Mouse (Mus musculus) heart, embryonic 16.5 days (tissue): Measurements from ENCODE around the gene Zbtb44. TPM values are rescaled to one million over a fixed set of nuclear protein-coding genes. Genes with fewer than 3 reads are reported as not detected.
A peak's percentile ranks its signal among the peaks of the same experiment; 100 is the strongest.

Source experiments
- ATAC-seq: fragments of 200-750 bp; cut with Nextera tagmentation; replicated peaks from 2 replicates; pipeline ENCODE4 v1.8.0; 2017; ENCODE audit warnings: moderate number of reproducible peaks; ENCODE audit not compliant: insufficient read depth, low FRiP score; ENCODE audit errors: extremely low read depth
- H3K27ac ChIP-seq: fragments of 300-500 bp; sonication (generic); 2 replicates; pipeline ENCODE4 v1.5.1; 2014; ENCODE audit warnings: mild to moderate bottlenecking, low read length, control low read depth, moderate library complexity
- H3K27me3 ChIP-seq: fragments of 300-500 bp; sonication (generic); 2 replicates; pipeline ENCODE4 v1.6.1; 2014; ENCODE audit warnings: low read length, mixed read lengths; ENCODE audit not compliant: control insufficient read depth, insufficient read depth
- H3K36me3 ChIP-seq: fragments of 300-500 bp; sonication (generic); 2 replicates; pipeline ENCODE4 v1.6.1; 2014; ENCODE audit not compliant: control insufficient read depth, insufficient read depth
- H3K4me1 ChIP-seq: fragments of 300-500 bp; sonication (generic); 2 replicates; pipeline ENCODE4 v1.6.1; 2014; ENCODE audit warnings: low read length, mixed read lengths; ENCODE audit not compliant: control insufficient read depth, insufficient read depth
- H3K4me2 ChIP-seq: fragments of 300-500 bp; sonication (generic); 2 replicates; pipeline ENCODE4 v1.6.1; 2014; ENCODE audit warnings: low read depth, mild to moderate bottlenecking, control low read depth, low read length
- H3K4me3 ChIP-seq: fragments of 300-500 bp; sonication (generic); 2 replicates; pipeline ENCODE4 v1.5.1; 2014; ENCODE audit warnings: mild to moderate bottlenecking, control low read depth, low read length
- H3K9ac ChIP-seq: fragments of 300-500 bp; sonication (generic); 2 replicates; pipeline ENCODE4 v1.6.1; 2014; ENCODE audit warnings: low read length, control low read depth
- H3K9me3 ChIP-seq: fragments of 300-500 bp; sonication (generic); replicated peaks from 2 replicates; pipeline ENCODE4 v1.6.1; 2016; ENCODE audit warnings: low read length; ENCODE audit not compliant: control insufficient read depth
- WGBS: fragments of 180-500 bp; shearing (Covaris S2); extraction: QIAGEN DNeasy Blood & Tissue Kit; methylation state at CpG from one replicate; pipeline ENCODE4 v1.1.7; 2014; 5-methylcytosine and 5-hydroxymethylcytosine counted together
- polyA plus RNA-seq: library from polyadenylated mRNA; unstranded; fragments of >200 nt; fragmentation: Nextera tagmentation; extraction: Ambion mirVana; gene quantifications from 2 replicates; pipeline ENCODE4 v1.2.1, GENCODE M21; 2015

The Zbtb44 gene
- polyA plus RNA-seq, 1 experiment from 2014 or later = 6.5 TPM

DNA sequence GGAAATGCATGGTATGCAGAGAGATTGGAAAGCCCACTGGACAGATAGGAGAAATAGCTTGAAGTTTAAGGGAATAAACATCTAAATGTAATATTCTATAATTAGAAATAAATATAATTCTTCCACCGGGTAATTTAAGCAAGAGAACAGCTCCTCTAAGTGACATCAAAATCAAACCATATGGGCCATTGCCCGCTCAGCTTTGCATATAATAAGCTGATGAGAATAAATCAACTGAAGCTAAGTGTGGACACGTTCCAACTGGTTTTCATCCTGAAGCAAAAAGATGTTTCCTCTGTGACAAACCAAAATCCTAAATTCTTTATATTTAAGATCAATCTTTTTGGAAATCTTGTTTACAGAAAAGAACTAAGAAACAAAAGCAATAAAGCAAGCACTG is 19.7 kb upstream of the Zbtb44 start:
- Histone ChIP-seq H3K36me3 (no peaks in the 10 kb centered on the region), H3K9ac (no peak overlapping the region), H3K4me2 (no peak overlapping the region), H3K9me3 (no peaks in the 10 kb centered on the region), H3K4me1 (peaks cover 6% of the 10 kb centered on the region; the same call in 1 of the 2 replicates), H3K4me3 (no peak overlapping the region), H3K27ac (no peak overlapping the region), H3K27me3 (no peaks in the 10 kb centered on the region)
- 70% methylated on average over 3 of the region's 3 CpGs for WGBS
- no peak for ATAC-seq

DNA sequence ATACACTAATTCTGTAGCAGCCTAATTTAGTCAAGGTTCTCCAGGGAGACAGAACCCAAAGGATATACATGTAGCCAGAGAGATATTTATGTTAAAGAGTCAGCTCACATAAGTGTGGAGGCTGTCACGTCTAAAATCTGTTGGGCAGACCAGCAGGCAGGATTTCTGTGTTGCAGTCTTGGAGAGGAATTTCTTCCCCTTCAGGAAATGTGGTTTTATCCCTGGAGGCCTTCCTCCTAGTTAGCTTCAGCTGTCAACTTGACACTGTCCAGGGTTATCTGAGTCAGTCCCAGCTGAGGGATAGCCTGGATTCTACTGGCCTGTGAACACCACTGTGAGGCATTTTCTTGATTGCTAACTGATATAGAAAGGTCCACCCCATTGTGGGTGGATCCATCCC is 18.9 kb upstream of the Zbtb44 start:
- Histone ChIP-seq H3K27ac (peak overlapping the region; percentile 36), H3K4me3 (no peak overlapping the region), H3K27me3 (no peaks in the 10 kb centered on the region), H3K36me3 (no peaks in the 10 kb centered on the region), H3K9ac (no peak overlapping the region), H3K4me2 (no peak overlapping the region), H3K9me3 (no peaks in the 10 kb centered on the region), H3K4me1 (peaks cover 6% of the 10 kb centered on the region; the same call in 1 of the 2 replicates)
- WGBS = 3% methylated on average over 1 of the region's 1 CpGs
- peak; percentile 83; the same call in 1 of the 2 replicates for ATAC-seq

DNA sequence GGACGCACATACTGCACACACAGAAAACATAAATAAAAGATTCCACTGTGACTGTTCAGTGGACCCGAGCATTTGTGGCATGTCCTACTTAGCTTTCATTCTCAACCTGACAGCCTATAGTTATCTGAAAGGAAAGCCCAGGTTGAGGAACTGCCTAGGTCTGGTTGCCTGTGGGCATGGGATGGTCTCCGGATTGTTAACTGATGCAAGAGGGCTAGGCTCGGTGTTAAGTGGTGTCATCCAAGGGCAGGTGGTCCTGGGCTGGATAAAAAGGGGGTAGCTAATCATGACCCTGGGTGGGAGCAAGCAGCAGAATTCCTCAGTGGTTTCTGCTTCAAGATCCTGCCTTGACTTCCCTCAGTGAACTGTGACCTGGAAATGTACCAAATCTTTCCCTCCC is 17.8 kb upstream of the Zbtb44 start:
- H3K36me3 ChIP-seq = no peaks in the 10 kb centered on the region
- H3K4me3 ChIP-seq = no peak overlapping the region
- H3K27me3 ChIP-seq = no peaks in the 10 kb centered on the region
- WGBS = 77% methylated on average over 4 of the region's 4 CpGs
- H3K4me1 ChIP-seq = peaks cover 6% of the 10 kb centered on the region; the same call in 1 of the 2 replicates
- no peak for ATAC-seq
- no peak overlapping the region for H3K27ac ChIP-seq
- H3K9me3 ChIP-seq = no peaks in the 10 kb centered on the region
- no peak overlapping the region for H3K9ac ChIP-seq
- H3K4me2 ChIP-seq = no peak overlapping the region

DNA sequence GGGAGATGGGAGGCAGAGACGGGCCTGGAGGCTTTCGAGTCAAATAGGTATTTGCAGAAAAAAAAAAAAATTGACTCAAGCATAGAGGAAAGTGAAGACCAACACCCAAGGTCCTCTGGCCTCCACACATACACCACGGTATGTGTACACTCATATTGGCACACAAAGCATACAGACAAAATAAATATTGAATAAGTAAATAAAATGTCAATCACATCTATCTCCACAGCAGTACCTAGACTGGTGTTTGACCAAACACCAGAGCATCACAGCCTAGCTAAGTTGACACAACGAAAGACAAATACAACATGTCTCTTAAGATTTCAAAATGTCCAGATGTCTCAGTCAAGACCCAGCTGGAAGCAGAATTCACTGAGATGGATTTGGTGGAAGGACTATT is 17.0 kb upstream of the Zbtb44 start:
- no peaks in the 10 kb centered on the region for H3K36me3 ChIP-seq
- H3K4me3 ChIP-seq = no peak overlapping the region
- H3K27me3 ChIP-seq = no peaks in the 10 kb centered on the region
- H3K4me1 ChIP-seq = peaks cover 6% of the 10 kb centered on the region; the same call in 1 of the 2 replicates
- no peak for ATAC-seq
- H3K27ac ChIP-seq = no peak overlapping the region
- H3K9ac ChIP-seq = no peak overlapping the region
- H3K9me3 ChIP-seq = no peaks in the 10 kb centered on the region
- WGBS = 77% methylated on average over 4 of the region's 4 CpGs
- no peak overlapping the region for H3K4me2 ChIP-seq

DNA sequence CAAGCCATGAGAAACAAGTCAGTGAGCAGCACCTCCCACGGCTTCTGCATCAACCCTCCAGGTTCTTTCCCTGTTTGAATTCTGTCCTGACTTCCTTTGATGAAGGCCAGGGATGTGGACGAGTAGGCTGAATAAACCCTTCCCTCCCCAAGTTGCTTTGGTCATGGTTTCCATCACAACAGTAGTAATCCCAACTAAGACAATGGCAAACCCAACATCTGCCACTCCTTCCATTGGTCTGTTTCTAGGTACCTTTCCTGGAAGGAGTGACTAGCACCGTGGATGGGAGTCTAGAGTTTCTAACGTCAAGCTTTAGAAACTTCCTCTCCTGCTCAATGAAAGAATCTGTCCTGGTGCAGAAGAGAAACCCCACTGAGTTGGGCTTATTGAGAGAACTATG is 12.8 kb upstream of the Zbtb44 start:
- no peaks in the 10 kb centered on the region for H3K36me3 ChIP-seq
- WGBS = 69% methylated on average over 4 of the region's 4 CpGs
- 0 out of 2 replicates have a peak, but pooled peaks cover 4% of the 10 kb centered on the region for H3K9me3 ChIP-seq
- no peak overlapping the region for H3K4me2 ChIP-seq
- H3K27ac ChIP-seq = no peak overlapping the region
- H3K9ac ChIP-seq = no peak overlapping the region
- H3K27me3 ChIP-seq = no peaks in the 10 kb centered on the region
- ATAC-seq = no peak
- no peak overlapping the region for H3K4me3 ChIP-seq
- no peaks in the 10 kb centered on the region for H3K4me1 ChIP-seq

DNA sequence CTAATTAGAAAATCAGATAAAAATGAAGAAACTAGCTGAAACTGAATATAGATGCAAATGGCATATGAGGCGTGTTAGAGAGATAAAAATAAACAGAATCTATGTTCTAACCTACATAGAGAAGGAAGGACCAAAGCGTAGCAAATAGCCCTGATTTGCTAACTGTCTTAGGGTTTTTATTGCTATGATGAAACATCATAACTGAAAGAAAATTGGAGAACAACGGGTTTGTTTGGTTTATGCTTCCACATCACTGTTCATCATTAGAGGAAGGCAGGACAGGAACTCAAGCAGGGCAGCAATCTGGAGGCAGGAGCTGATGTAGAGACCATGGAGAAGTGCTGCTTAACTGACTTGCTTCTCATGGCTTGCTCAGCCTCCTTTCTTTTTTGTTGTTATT is 12.3 kb upstream of the Zbtb44 start:
- no peak overlapping the region for H3K4me3 ChIP-seq
- no peaks in the 10 kb centered on the region for H3K36me3 ChIP-seq
- no peak for ATAC-seq
- H3K4me1 ChIP-seq = no peaks in the 10 kb centered on the region
- no peak overlapping the region for H3K4me2 ChIP-seq
- H3K9me3 ChIP-seq = 0 out of 2 replicates have a peak, but pooled peaks cover 4% of the 10 kb centered on the region
- WGBS = 88% methylated on average over 3 of the region's 3 CpGs
- no peaks in the 10 kb centered on the region for H3K27me3 ChIP-seq
- H3K9ac ChIP-seq = no peak overlapping the region
- no peak overlapping the region for H3K27ac ChIP-seq

DNA sequence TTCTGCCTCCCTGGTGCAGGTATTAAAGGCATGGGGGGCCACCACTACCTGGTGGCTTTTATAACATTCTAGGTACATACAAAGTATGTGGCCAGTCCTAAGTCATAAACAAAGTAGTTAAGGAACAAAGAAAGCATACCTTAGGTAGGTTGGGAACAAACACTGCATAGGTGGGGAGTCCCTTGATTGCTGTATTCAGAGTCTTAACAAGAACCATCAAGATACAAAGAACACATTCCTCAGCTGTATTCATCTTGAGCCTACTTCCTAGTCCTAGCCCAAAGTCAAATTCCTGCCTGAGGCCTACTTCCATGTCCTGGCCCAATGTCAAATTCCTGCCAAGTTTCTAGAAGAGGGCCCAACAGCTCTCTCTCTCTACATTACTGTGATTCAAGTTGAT is 11.7 kb upstream of the Zbtb44 start:
- H3K4me2 ChIP-seq = no peak overlapping the region
- no peaks in the 10 kb centered on the region for H3K4me1 ChIP-seq
- no peak overlapping the region for H3K4me3 ChIP-seq
- ATAC-seq = no peak
- H3K9me3 ChIP-seq = 0 out of 2 replicates have a peak, but pooled peaks cover 4% of the 10 kb centered on the region
- no peaks in the 10 kb centered on the region for H3K36me3 ChIP-seq
- H3K27me3 ChIP-seq = no peaks in the 10 kb centered on the region
- no peak overlapping the region for H3K9ac ChIP-seq
- no peak overlapping the region for H3K27ac ChIP-seq

DNA sequence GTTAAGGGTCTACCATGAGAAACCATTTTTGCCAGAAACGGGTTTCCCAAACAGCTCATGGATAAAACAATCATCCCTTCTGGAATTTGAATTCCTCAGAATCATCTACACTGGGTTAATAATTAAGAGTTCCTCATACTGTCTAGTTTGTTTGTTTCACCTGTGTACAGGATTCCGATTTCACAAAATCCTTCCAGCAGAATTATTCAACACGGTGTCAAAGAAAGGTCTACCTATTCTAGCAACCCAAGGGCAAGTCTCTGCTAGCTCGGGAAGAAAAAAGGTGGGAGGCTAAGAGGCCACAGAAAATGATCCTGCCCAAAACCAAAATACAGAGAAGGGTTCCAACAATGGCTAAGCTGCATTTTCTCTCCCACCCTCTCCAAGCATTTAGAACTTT is 2.2 kb upstream of the Zbtb44 start:
- Histone ChIP-seq H3K9me3 (no peaks in the 10 kb centered on the region), H3K4me1 (peaks cover 13% of the 10 kb centered on the region), H3K36me3 (no peaks in the 10 kb centered on the region), H3K27me3 (no peaks in the 10 kb centered on the region), H3K9ac (no peak overlapping the region), H3K4me3 (no peak overlapping the region), H3K4me2 (no peak overlapping the region), H3K27ac (no peak overlapping the region)
- WGBS = 88% methylated on average over 4 of the region's 4 CpGs
- no peak for ATAC-seq

DNA sequence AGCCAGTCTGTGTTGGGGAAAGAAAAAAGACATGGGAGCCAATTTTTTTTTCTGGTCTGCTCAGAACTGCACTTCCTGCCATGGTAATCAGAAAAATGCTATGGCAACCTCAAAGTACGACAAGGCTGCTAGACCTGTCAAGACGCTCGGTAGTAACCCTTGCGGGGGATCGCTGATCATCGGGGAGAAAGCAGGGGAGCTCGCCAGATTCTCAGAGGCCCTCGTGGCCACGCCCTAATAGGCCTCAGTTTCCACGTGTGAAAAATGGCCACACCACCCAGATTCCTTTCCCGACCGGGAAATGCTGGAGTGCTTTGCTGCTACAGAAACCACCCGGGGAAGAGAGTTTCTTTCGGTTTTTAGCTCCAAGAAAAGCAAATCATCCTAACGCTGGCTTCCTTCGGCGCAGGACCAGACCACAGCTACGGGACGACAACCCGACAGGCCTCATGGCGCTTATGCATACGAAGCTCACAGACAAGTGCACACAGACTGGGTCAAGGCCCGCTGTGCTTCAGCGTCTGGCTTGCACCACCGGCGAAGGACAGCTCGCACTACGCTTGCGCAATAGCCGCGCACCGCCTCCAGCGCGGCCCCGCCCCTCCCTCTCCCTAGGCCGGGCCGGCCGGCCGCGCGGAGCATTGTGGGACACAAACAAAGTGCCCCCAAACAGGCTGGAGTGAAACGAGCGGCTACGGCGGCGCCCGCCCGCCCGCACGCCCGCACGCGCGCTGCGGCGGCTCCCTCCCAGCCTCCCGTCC is 513 bp upstream of the Zbtb44 start:
- H3K27me3 ChIP-seq = no peaks in the 10 kb centered on the region
- H3K27ac ChIP-seq = peak overlapping the region; percentile 99
- H3K4me2 ChIP-seq = peak overlapping the region; percentile 90
- H3K4me3 ChIP-seq = peak overlapping the region; percentile 95
- H3K9me3 ChIP-seq = no peaks in the 10 kb centered on the region
- ATAC-seq = peak; percentile 97
- peaks cover 13% of the 10 kb centered on the region for H3K4me1 ChIP-seq
- H3K9ac ChIP-seq = peak overlapping the region; percentile 97
- no peaks in the 10 kb centered on the region for H3K36me3 ChIP-seq
- WGBS = under 1% methylated on average over 47 of the region's 57 CpGs
